Mouse (Mus musculus) lung, postnatal 0 days (tissue): ENCODE measurements around the gene Dppa1.
"Not testable (repeated sequence)": the region's sequence is repeated elsewhere in the genome, so short reads cannot be mapped to it uniquely, and the experiment has no call there.

ENCODE experiments used
- CTCF ChIP-seq: IDR thresholded peaks from 2 replicates; pipeline ENCODE4 v1.5.1; 2016; ENCODE audit warnings: antibody characterized with exemption, mild to moderate bottlenecking
- EP300 ChIP-seq: IDR thresholded peaks from 2 replicates; pipeline ENCODE4 v1.6.1; 2016; ENCODE audit warnings: antibody characterized with exemption, mild to moderate bottlenecking, control low read depth

GRCm38 (mm10) chr11:46649655-46650054 lies 20.6 kb upstream of the Dppa1 start:
- not testable (repeated sequence) for TF ChIP-seq EP300, CTCF
